Mouse (Mus musculus) heart, embryonic 13.5 days (tissue): ENCODE data around the gene C8a. TPM values are rescaled to one million over a fixed set of nuclear protein-coding genes. Genes with fewer than 3 reads are reported as not detected.

Experiments used
- ATAC-seq: fragments of 200-750 bp; cut with Nextera tagmentation; 2 replicates; pipeline ENCODE4 v1.8.0; 2017; ENCODE audit warnings: moderate TSS enrichment; ENCODE audit not compliant: insufficient number of reproducible peaks, low FRiP score, low TSS enrichment; ENCODE audit errors: extremely low read depth
- H3K27ac ChIP-seq: fragments of 300-500 bp; sonication (generic); replicated peaks from 2 replicates; pipeline ENCODE4 v1.5.1; 2015; ENCODE audit warnings: moderate library complexity, mild to moderate bottlenecking, inconsistent platforms
- H3K27me3 ChIP-seq: fragments of 300-500 bp; sonication (generic); replicated peaks from 2 replicates; pipeline ENCODE4 v1.6.1; 2015; ENCODE audit warnings: mild to moderate bottlenecking, inconsistent platforms
- H3K36me3 ChIP-seq: fragments of 300-500 bp; sonication (generic); 2 replicates; pipeline ENCODE4 v1.6.1; 2015; ENCODE audit warnings: mild to moderate bottlenecking, inconsistent platforms
- H3K4me1 ChIP-seq: fragments of 300-500 bp; sonication (generic); 2 replicates; pipeline ENCODE4 v1.6.1; 2015; ENCODE audit warnings: inconsistent platforms
- H3K4me2 ChIP-seq: fragments of 300-500 bp; sonication (generic); 2 replicates; pipeline ENCODE4 v1.6.1; 2015; ENCODE audit warnings: inconsistent platforms, mild to moderate bottlenecking, moderate library complexity
- H3K4me3 ChIP-seq: fragments of 300-500 bp; sonication (generic); 2 replicates; pipeline ENCODE4 v1.5.1; 2015; ENCODE audit warnings: moderate library complexity, mild to moderate bottlenecking, inconsistent platforms
- H3K9ac ChIP-seq: fragments of 300-500 bp; sonication (generic); 2 replicates; pipeline ENCODE4 v1.6.1; 2015; ENCODE audit warnings: inconsistent platforms, mild to moderate bottlenecking, moderate library complexity
- H3K9me3 ChIP-seq: fragments of 300-500 bp; sonication (generic); 2 replicates; pipeline ENCODE4 v1.6.1; 2016; ENCODE audit warnings: inconsistent platforms
- WGBS: fragments of 180-500 bp; shearing (Covaris S2); methylation state at CpG from one replicate; pipeline ENCODE4 v1.1.7; 2015; ENCODE audit warnings: mixed read lengths; 5-methylcytosine and 5-hydroxymethylcytosine counted together
- polyA plus RNA-seq: library from polyadenylated mRNA; unstranded; fragments of >200 nt; fragmentation: Nextera tagmentation; extraction: Ambion mirVana; gene quantifications from 2 replicates; pipeline ENCODE4 v1.2.1, GENCODE M21; 2015

The C8a gene
- polyA plus RNA-seq, 1 experiment from 2014 or later, result not detected

DNA sequence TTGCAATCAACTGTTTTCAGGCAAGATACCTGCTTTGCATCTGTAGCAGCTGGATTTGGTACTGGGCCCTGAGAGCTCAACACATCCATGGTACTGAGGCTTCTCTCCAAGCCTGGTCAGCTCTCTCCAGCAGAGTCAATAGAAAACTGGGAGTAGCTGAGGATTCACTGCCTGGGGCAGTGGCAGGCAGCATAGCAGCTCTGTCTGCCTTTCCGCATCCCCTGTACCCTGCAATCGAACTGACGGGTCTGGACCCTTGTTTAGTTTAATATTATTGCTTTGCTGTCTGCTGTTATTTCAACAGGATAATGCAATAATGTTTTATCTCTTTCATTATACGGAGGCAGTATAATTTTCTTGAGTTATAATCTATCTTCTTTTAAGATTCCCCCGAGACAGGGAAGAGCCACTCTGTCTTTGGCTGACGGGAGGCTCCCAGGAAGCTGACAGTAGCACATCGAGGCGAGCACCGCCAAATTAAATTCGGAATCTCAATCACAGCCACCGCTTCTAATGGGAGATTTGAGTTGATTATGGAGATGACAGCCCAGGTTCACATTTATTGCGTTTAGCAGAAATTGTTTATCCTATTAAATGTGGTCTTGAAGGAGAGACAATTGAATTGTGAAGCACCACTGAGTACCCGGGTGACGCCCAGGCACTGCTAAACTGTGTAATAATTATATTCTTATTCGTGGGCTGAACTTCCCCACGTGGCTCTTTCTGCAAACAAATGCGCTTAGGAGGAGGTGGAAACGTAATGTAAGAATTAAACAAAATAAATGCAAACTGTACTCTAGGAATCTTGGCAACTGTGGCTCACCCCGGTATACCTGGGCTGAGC, 70.6 kb downstream of the C8a start:
- no peak overlapping the region for H3K27ac ChIP-seq

DNA sequence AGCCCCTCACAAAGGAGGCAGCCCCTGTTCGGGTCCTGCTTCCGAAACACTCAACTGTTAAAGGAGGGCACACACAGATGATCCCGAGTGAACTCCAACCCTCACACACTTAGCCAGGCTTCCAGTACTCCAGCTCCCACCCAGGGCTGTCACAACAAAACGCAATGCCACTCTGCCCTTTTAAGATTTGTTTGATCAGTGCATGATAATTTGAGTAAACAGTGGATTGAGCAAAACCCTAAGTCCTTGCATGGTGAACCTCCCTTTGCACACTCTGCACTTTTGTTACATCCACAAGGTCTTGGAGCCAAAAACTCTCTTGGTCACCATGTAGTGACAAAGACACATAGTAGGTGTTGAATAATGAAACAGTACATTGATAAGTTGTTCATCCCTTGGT, 72.1 kb downstream of the C8a start:
- H3K36me3 ChIP-seq, result no peaks in the 10 kb centered on the region
- H3K4me3 ChIP-seq, result no peak overlapping the region
- H3K4me2 ChIP-seq, result no peak overlapping the region
- no peaks in the 10 kb centered on the region for H3K27me3 ChIP-seq
- H3K4me1 ChIP-seq, result no peaks in the 10 kb centered on the region
- no peak overlapping the region for H3K27ac ChIP-seq
- no peaks in the 10 kb centered on the region for H3K9me3 ChIP-seq
- ATAC-seq, result no peak
- H3K9ac ChIP-seq, result no peak overlapping the region
- WGBS, result 70% methylated on average over 4 of the region's 4 CpGs

More for the DNA sequence above, 70.6 kb downstream of the C8a start:
- Histone ChIP-seq H3K27me3 (no peaks in the 10 kb centered on the region), H3K36me3 (no peaks in the 10 kb centered on the region), H3K9me3 (no peaks in the 10 kb centered on the region), H3K4me2 (no peak overlapping the region), H3K9ac (no peak overlapping the region), H3K4me3 (no peak overlapping the region), H3K4me1 (no peaks in the 10 kb centered on the region)
- 78% methylated on average over 19 of the region's 19 CpGs for WGBS
- ATAC-seq, result no peak

DNA sequence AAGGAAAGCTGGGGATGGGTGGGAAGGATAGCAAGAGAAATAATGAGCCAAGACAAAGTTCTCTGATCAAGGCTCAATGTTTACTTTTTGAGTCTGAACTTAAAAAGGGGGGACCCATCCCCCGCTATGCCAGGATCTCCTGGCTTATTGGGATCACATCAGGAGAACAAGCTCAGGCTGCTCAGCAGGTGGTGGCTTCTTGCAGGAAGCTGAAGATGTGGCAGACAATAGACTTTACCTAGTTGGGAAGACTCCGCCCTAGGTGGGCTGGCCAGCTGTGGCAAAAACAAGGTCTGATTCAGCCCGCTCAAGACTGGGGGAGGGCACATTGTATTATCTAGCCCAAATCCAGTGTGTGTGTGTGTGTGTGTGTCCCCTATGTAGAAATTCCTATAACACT, 74.6 kb downstream of the C8a start:
- no peak for ATAC-seq
- Histone ChIP-seq H3K9me3 (no peaks in the 10 kb centered on the region), H3K27me3 (no peaks in the 10 kb centered on the region), H3K4me1 (no peaks in the 10 kb centered on the region), H3K36me3 (no peaks in the 10 kb centered on the region), H3K27ac (no peak overlapping the region), H3K4me2 (no peak overlapping the region), H3K9ac (no peak overlapping the region), H3K4me3 (no peak overlapping the region)
- 79% methylated on average over 3 of the region's 3 CpGs for WGBS

DNA sequence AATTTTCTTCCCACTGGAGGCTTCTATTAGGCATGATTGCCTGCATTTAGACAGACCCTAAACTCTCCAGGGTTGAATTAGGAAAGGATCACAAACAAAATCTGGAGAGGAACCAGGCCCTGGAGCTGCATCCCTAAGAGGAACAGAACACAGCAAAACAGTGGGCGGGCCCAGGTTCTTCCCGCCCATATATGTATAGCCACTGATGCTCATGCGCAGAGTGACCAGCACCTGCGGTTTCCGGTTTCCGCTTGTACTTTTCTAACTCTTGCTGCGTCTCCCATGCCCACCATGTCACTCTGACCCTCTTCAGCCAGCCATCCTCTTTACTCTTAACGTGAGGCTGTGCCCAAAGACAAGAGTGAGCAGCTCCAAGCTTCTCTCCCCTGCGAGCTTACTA, 77.2 kb downstream of the C8a start:
- no peak overlapping the region for H3K9ac ChIP-seq
- no peaks in the 10 kb centered on the region for H3K27me3 ChIP-seq
- no peaks in the 10 kb centered on the region for H3K36me3 ChIP-seq
- H3K4me1 ChIP-seq, result no peaks in the 10 kb centered on the region
- H3K27ac ChIP-seq, result no peak overlapping the region
- H3K4me2 ChIP-seq, result no peak overlapping the region
- ATAC-seq, result no peak
- 80% methylated on average over 9 of the region's 9 CpGs for WGBS
- H3K9me3 ChIP-seq, result no peaks in the 10 kb centered on the region
- no peak overlapping the region for H3K4me3 ChIP-seq

DNA sequence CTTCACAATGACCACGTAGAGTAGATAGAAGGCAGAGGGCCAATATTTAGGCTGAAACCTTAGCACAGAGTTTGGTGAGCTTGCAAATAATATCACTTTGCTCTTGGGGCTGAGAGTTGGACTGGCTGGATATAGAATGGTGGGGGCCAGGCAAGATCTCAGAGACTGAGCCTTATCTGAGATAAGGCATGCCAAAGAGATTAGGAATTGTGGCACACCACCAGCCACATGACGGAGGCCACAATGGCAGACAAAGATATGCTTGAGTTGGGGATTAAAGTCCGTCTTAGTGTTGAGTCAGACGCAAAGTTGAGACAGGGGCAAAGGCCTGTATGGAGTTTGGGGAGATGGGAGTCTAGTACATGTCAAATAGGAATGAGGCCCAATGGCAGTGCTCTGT, 84.1 kb downstream of the C8a start:
- 42% methylated on average over 4 of the region's 4 CpGs for WGBS
- Histone ChIP-seq H3K9me3 (no peaks in the 10 kb centered on the region), H3K4me1 (no peaks in the 10 kb centered on the region), H3K9ac (no peak overlapping the region), H3K27ac (no peak overlapping the region), H3K27me3 (no peaks in the 10 kb centered on the region), H3K36me3 (no peaks in the 10 kb centered on the region), H3K4me2 (no peak overlapping the region), H3K4me3 (no peak overlapping the region)
- ATAC-seq, result no peak

DNA sequence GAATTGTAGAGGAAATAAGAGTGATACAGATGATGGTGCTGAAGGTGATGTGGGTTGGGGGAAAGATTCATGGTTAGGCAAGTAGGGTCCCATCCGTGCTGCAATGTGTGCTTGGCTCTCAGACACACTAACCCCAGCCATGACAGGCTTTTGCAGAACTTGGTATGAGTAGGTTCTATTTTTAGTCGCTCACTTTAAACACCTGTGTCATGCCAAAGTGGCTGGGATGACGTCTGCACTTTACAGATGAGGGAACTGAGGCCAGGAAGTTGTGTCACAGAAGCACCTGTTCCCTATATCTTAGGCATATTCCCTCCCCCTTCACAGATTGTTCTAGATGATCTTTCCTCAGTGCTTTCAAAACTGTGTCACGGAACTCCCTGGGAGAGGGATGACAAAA, 93.9 kb downstream of the C8a start:
- H3K36me3 ChIP-seq, result no peaks in the 10 kb centered on the region
- no peak overlapping the region for H3K4me2 ChIP-seq
- H3K4me3 ChIP-seq, result no peak overlapping the region
- ATAC-seq, result no peak
- WGBS, result 62% methylated on average over 4 of the region's 4 CpGs
- H3K27ac ChIP-seq, result no peak overlapping the region
- H3K4me1 ChIP-seq, result no peaks in the 10 kb centered on the region
- H3K27me3 ChIP-seq, result no peaks in the 10 kb centered on the region
- no peaks in the 10 kb centered on the region; the same call in 1 of the 2 replicates for H3K9me3 ChIP-seq
- H3K9ac ChIP-seq, result no peak overlapping the region

DNA sequence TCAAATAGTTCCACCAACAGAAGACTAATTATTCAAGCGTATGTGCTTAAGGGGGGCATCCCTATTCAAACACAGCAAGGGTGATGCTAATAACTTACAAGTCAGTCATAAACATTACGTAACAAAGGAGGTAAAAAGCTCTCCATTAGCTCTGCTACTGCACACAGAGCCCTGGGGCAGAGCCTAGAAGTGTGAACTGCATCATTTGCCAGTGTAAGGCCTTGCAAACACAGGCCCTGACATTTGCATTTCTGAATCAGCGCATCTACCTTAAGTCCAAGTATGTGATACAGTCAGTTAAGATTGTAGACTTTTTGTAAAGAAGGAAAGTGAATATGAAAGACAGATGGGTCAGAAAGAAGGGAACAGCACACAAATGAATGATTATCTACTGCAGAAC, 94.8 kb downstream of the C8a start:
- Histone ChIP-seq H3K27me3 (no peaks in the 10 kb centered on the region), H3K27ac (no peak overlapping the region), H3K9me3 (no peaks in the 10 kb centered on the region; the same call in 1 of the 2 replicates), H3K4me1 (no peaks in the 10 kb centered on the region), H3K9ac (no peak overlapping the region), H3K36me3 (no peaks in the 10 kb centered on the region), H3K4me2 (no peak overlapping the region), H3K4me3 (no peak overlapping the region)
- 86% methylated on average over 3 of the region's 3 CpGs for WGBS
- ATAC-seq, result no peak

DNA sequence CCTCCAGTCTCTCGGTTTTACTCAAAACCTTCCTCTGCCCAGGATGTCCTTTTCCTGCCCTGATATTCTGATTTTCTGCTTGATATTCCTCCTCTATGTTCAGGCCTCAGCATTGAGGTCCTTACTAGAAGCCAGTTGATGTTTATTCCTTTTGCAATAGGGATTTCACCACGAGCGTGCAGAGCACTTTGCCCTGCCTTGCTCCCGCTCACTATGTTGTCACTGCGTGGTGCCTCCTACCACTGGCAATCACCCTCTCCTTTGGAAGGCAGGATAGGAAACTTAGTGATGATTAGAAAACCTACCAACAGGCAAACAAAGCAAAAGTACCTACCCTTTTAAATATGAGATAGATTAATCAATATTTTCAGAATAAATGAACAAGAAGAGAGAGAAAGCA, 96.7 kb downstream of the C8a start:
- Histone ChIP-seq H3K27ac (no peak overlapping the region), H3K4me3 (no peak overlapping the region), H3K27me3 (0 out of 2 replicates have a peak, but pooled peaks cover 2% of the 10 kb centered on the region), H3K4me2 (no peak overlapping the region), H3K9ac (no peak overlapping the region), H3K4me1 (no peaks in the 10 kb centered on the region), H3K36me3 (no peaks in the 10 kb centered on the region), H3K9me3 (no peaks in the 10 kb centered on the region; the same call in 1 of the 2 replicates)
- ATAC-seq, result no peak
- WGBS, result 82% methylated on average over 5 of the region's 5 CpGs

DNA sequence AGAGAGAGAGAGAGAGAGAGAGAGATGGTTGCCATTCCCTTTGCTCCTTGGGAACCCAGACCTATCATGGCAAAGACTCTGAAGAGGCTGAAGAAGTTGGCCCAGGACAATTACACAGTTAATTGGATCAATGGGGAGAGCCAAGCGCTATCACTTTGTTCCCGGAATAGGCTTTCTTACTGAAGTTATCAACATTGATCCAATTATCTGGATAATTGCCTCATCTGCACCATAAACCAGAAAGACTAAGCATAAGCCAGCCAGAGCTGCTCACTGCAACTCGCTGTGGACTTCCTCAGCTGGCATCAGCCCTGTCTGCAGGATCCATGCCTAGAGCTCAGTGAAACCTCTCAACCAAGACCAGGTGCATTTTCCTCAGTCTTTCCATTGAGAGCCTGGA, 100.6 kb downstream of the C8a start:
- H3K4me1 ChIP-seq, result no peaks in the 10 kb centered on the region
- ATAC-seq, result no peak
- no peaks in the 10 kb centered on the region for H3K9me3 ChIP-seq
- no peak overlapping the region for H3K9ac ChIP-seq
- H3K27ac ChIP-seq, result no peak overlapping the region
- H3K4me2 ChIP-seq, result no peak overlapping the region
- 0 out of 2 replicates have a peak, but pooled peaks cover 6% of the 10 kb centered on the region for H3K27me3 ChIP-seq
- H3K36me3 ChIP-seq, result no peaks in the 10 kb centered on the region
- WGBS, result 53% methylated on average over 3 of the region's 3 CpGs
- H3K4me3 ChIP-seq, result no peak overlapping the region

DNA sequence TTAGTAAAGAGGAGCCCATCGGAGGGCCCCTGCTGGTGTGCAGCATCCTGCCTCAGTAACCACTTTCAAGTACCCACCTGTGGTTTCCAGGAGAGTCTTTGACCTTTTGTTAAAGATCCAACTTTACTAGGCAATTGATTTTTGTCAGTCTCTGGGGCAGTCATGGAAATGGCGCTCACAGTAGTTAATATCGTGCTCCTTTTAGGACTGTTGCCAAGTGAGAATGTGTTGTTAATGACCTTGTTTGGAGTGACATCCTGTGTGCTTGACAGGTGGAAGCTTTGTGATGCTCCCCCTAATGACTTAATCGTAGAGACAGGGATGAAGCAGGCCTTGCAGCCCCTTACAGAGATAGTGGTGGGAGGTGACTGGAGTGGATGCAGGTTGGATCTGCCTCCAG, 105.9 kb downstream of the C8a start:
- Histone ChIP-seq H3K27ac (no peak overlapping the region), H3K4me3 (no peak overlapping the region), H3K9ac (no peak overlapping the region), H3K4me1 (no peaks in the 10 kb centered on the region), H3K27me3 (peaks cover 32% of the 10 kb centered on the region), H3K9me3 (no peaks in the 10 kb centered on the region), H3K4me2 (no peak overlapping the region), H3K36me3 (no peaks in the 10 kb centered on the region)
- 58% methylated on average over 4 of the region's 4 CpGs for WGBS
- no peak for ATAC-seq

DNA sequence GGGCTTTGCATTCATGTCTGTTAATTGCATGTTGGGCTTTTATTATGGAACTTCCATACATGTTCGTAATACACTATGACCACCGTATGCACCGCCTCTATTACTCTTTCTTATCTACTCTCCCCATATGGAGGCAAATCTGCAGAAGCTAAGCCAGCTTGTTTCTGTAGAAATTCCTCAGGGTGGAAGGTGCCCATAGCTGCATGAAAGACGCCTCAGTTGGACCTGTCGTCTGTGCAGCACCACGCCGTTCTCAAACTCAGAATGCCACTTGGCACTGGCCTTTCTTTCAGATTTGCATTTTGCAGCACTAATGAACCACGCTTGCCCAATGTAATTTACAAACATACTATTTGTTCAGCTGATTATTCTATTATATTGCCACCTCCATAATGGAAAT, 106.6 kb downstream of the C8a start:
- no peak overlapping the region for H3K27ac ChIP-seq
- no peaks in the 10 kb centered on the region for H3K4me1 ChIP-seq
- H3K27me3 ChIP-seq, result peaks cover 31% of the 10 kb centered on the region
- no peak overlapping the region for H3K9ac ChIP-seq
- ATAC-seq, result no peak
- H3K9me3 ChIP-seq, result no peaks in the 10 kb centered on the region
- 72% methylated on average over 8 of the region's 8 CpGs for WGBS
- H3K4me2 ChIP-seq, result no peak overlapping the region
- no peak overlapping the region for H3K4me3 ChIP-seq
- no peaks in the 10 kb centered on the region for H3K36me3 ChIP-seq

DNA sequence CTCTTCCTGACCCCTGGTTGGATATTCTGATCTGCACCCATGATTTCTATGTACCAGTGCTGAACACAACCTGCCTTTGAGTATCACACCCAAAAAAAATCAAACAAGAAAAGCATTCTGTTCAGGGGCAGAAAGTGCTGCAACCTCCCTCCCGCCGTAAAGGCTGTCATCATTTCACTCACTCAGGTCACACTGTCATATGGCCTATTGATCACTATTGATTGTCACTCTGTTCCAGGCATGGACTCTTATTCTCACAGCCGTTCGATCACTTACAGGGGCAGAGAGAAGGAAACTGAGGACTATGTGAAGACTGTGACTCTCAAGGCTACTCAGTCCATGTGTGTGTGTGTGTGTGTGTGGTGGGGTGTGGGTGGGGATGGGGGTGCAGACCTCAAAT, 108.0 kb downstream of the C8a start:
- Histone ChIP-seq H3K9me3 (no peaks in the 10 kb centered on the region), H3K27ac (no peak overlapping the region), H3K4me2 (no peak overlapping the region), H3K4me3 (no peak overlapping the region), H3K27me3 (peaks cover 26% of the 10 kb centered on the region), H3K36me3 (no peaks in the 10 kb centered on the region), H3K9ac (no peak overlapping the region), H3K4me1 (no peaks in the 10 kb centered on the region)
- 72% methylated on average over 4 of the region's 4 CpGs for WGBS
- no peak for ATAC-seq
